Mouse (Mus musculus): ENCODE data around the gene Rab3a. TPM values are rescaled to one million over a fixed set of nuclear protein-coding genes. Genes with fewer than 3 reads are reported as not detected.

The Rab3a gene
- polyA plus RNA-seq, 1 experiment from 2014 or later = 28.6 TPM

DNA sequence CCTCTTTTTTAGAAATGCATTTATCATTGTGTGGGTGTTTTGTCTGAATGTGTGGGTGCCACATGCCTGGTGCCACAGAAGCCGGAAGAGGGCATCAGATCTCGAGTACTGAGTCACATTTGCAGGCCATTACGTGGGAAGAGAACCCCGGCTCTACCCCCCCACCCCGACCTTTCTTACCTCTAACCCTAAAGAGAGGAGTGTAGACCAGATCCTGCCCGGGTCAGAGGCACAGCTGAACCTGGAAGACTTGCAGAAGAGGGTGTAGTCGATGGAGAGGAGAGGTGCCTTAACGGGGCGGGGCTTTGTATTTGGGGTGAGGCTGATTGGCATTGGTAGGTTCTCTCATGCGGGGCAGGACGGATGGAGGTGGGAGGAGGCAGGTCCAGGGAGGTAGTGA, 9.7 kb upstream of the Rab3a start:
- Histone ChIP-seq H3K36me3 (ENCODE audit: insufficient read depth, low read length) (no peaks in the 10 kb centered on the region), H3K9ac (replicated peaks; ENCODE audit: low read depth) (no peak overlapping the region), H3K4me2 (replicated peaks; ENCODE audit: low read depth, low read length) (no peak overlapping the region), H3K4me1 (ENCODE audit: insufficient read depth, low read depth, low read length) (no peaks in the 10 kb centered on the region; the same call in 1 of the 2 replicates), H3K27me3 (replicated peaks; ENCODE audit: insufficient read depth, low read length) (peaks cover 40% of the 10 kb centered on the region; the same call in 1 of the 2 replicates), H3K4me3 (ENCODE audit: low read depth, low read length) (no peak overlapping the region), H3K9me3 (ENCODE audit: low read length) (no peaks in the 10 kb centered on the region), H3K27ac (ENCODE audit: low read length) (no peak overlapping the region)
- TF ChIP-seq EP300 (IDR thresholded peaks at IDR 0.05) (no peak), CTCF (IDR thresholded peaks at IDR 0.05) (no peak)
- DNase-seq (ENCODE audit: low spot score) = no peak
- ATAC-seq = no peak
- 42% methylated on average over 11 of the region's 11 CpGs for WGBS

- no peak overlapping the region for H3K27ac ChIP-seq (ENCODE audit: low read length)
- ATAC-seq (no peak), DNase-seq (ENCODE audit: low spot score) (no peak)
These were observed 8.7 kb upstream of the Rab3a start for GRCm38 (mm10) chr8:70745691-70746220.

DNA sequence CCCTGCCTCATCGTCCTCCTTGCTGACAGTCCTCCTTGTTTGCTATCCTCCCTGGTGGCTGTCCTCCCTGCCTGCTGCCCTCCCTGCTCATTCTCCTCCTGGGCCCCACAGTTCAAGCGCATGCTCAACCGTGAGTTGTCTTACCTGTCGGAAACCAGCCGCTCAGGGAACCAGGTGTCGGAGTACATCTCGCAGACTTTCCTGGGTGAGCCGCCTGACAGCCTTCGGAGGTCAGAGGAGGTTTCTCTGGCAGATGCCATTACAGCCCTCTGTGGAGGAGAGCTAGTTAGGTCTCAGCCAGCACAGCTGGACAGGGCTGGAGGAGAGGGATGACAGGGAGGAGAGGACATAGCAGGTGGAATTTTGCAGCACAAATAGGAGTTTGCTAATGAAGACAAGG, 7.8 kb upstream of the Rab3a start:
- Histone ChIP-seq H3K4me2 (replicated peaks; ENCODE audit: low read depth, low read length) (no peak overlapping the region), H3K9me3 (ENCODE audit: low read length) (no peaks in the 10 kb centered on the region), H3K36me3 (ENCODE audit: insufficient read depth, low read length) (no peaks in the 10 kb centered on the region), H3K27ac (ENCODE audit: low read length) (no peak overlapping the region), H3K4me1 (ENCODE audit: insufficient read depth, low read depth, low read length) (no peaks in the 10 kb centered on the region; the same call in 1 of the 2 replicates), H3K27me3 (replicated peaks; ENCODE audit: insufficient read depth, low read length) (peaks cover 38% of the 10 kb centered on the region; the same call in 1 of the 2 replicates), H3K4me3 (ENCODE audit: low read depth, low read length) (no peak overlapping the region), H3K9ac (replicated peaks; ENCODE audit: low read depth) (no peak overlapping the region)
- no peak for DNase-seq (ENCODE audit: low spot score)
- no peak for ATAC-seq
- TF ChIP-seq CTCF (IDR thresholded peaks at IDR 0.05) (no peak), EP300 (IDR thresholded peaks at IDR 0.05) (no peak)
- 41% methylated on average over 9 of the region's 9 CpGs for WGBS

More at GRCm38 (mm10) chr8:70745691-70746220, 8.7 kb upstream of the Rab3a start:
- Histone ChIP-seq H3K27me3 (replicated peaks; ENCODE audit: insufficient read depth, low read length) (peaks cover 40% of the 10 kb centered on the region; the same call in 1 of the 2 replicates), H3K9ac (replicated peaks; ENCODE audit: low read depth) (no peak overlapping the region), H3K4me3 (ENCODE audit: low read depth, low read length) (no peak overlapping the region), H3K4me1 (ENCODE audit: insufficient read depth, low read depth, low read length) (no peaks in the 10 kb centered on the region; the same call in 1 of the 2 replicates), H3K36me3 (ENCODE audit: insufficient read depth, low read length) (no peaks in the 10 kb centered on the region), H3K4me2 (replicated peaks; ENCODE audit: low read depth, low read length) (no peak overlapping the region), H3K9me3 (ENCODE audit: low read length) (no peaks in the 10 kb centered on the region)
- 61% methylated on average over 18 of the region's 19 CpGs for WGBS
- TF ChIP-seq EP300 (IDR thresholded peaks at IDR 0.05) (no peak), CTCF (IDR thresholded peaks at IDR 0.05) (no peak)

DNA sequence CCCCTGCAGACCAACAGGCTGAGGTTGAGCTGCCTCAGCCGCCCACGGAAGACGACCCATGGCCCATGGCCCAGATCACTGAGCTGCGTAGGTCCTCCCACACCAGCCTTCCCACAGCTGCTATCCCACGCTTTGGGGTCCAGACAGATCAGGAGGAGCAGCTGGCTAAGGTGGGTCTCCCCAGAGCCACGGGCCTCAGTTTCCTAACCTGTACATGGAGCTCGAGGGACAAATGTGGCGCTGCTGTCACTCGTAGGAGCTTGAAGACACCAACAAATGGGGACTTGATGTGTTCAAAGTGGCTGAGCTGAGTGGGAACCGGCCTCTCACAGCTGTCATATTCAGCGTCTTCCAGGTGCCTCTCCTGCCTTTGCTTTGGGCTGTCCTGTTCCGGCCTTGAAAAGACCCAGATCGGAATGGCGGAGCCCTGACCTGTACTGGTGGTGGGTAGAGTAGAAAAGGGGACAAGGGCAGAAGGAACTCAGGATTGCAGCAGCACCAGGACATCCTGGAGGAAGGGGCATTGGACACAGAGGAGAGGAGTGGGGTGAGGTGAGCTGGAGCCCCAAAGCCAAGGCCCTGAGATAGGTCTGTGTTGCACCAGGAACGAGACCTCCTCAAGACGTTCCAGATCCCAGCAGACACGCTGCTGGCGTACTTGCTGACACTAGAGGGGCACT, 7.1 kb upstream of the Rab3a start:
- 82% methylated on average over 18 of the region's 18 CpGs for WGBS
- Histone ChIP-seq H3K27me3 (replicated peaks; ENCODE audit: insufficient read depth, low read length) (peaks cover 31% of the 10 kb centered on the region; the same call in 1 of the 2 replicates), H3K27ac (ENCODE audit: low read length) (no peak overlapping the region), H3K9me3 (ENCODE audit: low read length) (no peaks in the 10 kb centered on the region), H3K36me3 (ENCODE audit: insufficient read depth, low read length) (no peaks in the 10 kb centered on the region), H3K9ac (replicated peaks; ENCODE audit: low read depth) (no peak overlapping the region), H3K4me1 (ENCODE audit: insufficient read depth, low read depth, low read length) (no peaks in the 10 kb centered on the region; the same call in 1 of the 2 replicates), H3K4me2 (replicated peaks; ENCODE audit: low read depth, low read length) (no peak overlapping the region), H3K4me3 (ENCODE audit: low read depth, low read length) (no peak overlapping the region)
- ATAC-seq (no peak), DNase-seq (ENCODE audit: low spot score) (no peak)
- TF ChIP-seq CTCF (IDR thresholded peaks at IDR 0.05) (no peak), EP300 (IDR thresholded peaks at IDR 0.05) (no peak)

GRCm38 (mm10) chr8:70748246-70749096, 6.0 kb upstream of the Rab3a start:
- no peak overlapping the region for H3K27ac ChIP-seq (ENCODE audit: low read length)
- H3K9me3 ChIP-seq (ENCODE audit: low read length) = no peaks in the 10 kb centered on the region
- WGBS = 81% methylated on average over 23 of the region's 23 CpGs
- ATAC-seq (no peak), DNase-seq (ENCODE audit: low spot score) (no peak)
- no peak overlapping the region for H3K9ac ChIP-seq (replicated peaks; ENCODE audit: low read depth)
- H3K27me3 ChIP-seq (replicated peaks; ENCODE audit: insufficient read depth, low read length) = peaks cover 20% of the 10 kb centered on the region; the same call in 1 of the 2 replicates
- peaks cover 7% of the 10 kb centered on the region; the same call in 1 of the 2 replicates for H3K4me1 ChIP-seq (ENCODE audit: insufficient read depth, low read depth, low read length)
- no peak overlapping the region for H3K4me2 ChIP-seq (replicated peaks; ENCODE audit: low read depth, low read length)
- no peaks in the 10 kb centered on the region for H3K36me3 ChIP-seq (ENCODE audit: insufficient read depth, low read length)
- TF ChIP-seq CTCF (IDR thresholded peaks at IDR 0.05) = no peak
- no peak for TF ChIP-seq EP300 (IDR thresholded peaks at IDR 0.05)
- H3K4me3 ChIP-seq (ENCODE audit: low read depth, low read length) = no peak overlapping the region

- no peaks in the 10 kb centered on the region for H3K9me3 ChIP-seq (ENCODE audit: low read length)
- H3K9ac ChIP-seq (replicated peaks; ENCODE audit: low read depth) = no peak overlapping the region
- no peaks in the 10 kb centered on the region for H3K36me3 ChIP-seq (ENCODE audit: insufficient read depth, low read length)
- no peak overlapping the region for H3K4me3 ChIP-seq (ENCODE audit: low read depth, low read length)
- peaks cover 13% of the 10 kb centered on the region; the same call in 1 of the 2 replicates for H3K27me3 ChIP-seq (replicated peaks; ENCODE audit: insufficient read depth, low read length)
- H3K4me1 ChIP-seq (ENCODE audit: insufficient read depth, low read depth, low read length) = peaks cover 10% of the 10 kb centered on the region; the same call in 1 of the 2 replicates
- WGBS = 78% methylated on average over 19 of the region's 19 CpGs
- TF ChIP-seq EP300 (IDR thresholded peaks at IDR 0.05) (no peak), CTCF (IDR thresholded peaks at IDR 0.05) (no peak)
- DNase-seq (ENCODE audit: low spot score) (no peak), ATAC-seq (no peak)
- no peak overlapping the region for H3K4me2 ChIP-seq (replicated peaks; ENCODE audit: low read depth, low read length)
- H3K27ac ChIP-seq (ENCODE audit: low read length) = no peak overlapping the region
These were observed 5.3 kb upstream of the Rab3a start for GRCm38 (mm10) chr8:70749097-70749674.
